Mouse (Mus musculus): Measurements from ENCODE around the gene Mansc1.

DNA sequence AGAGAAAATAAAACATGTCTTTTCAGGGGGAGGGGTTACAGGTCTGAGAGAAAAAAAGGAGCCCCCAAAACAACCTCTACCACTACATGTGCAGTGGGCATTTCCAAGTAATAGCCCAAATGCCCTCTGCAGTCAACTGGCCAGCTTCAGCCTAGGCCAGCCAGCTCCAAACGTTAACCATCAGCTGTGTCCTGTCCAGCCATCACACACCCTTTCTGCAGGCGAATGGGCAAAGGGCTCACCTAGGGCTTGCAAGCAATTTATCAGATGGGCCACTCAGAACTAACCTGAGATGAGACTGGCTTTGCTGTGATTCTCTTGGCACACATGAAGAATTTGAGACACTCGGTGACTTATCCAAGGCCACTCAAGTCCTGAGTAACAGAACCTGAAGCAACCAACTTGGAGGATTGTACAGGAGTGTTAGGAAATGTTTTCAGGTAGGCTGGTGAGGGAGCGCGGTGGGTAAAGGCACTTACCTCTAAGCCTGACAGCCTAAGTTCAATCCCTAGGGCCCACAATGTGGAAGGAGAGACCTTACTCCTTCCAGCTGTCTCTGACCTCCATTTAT lies 64.2 kb downstream of the Mansc1 start:
- TF ChIP-seq POLR2A (IDR thresholded peaks at IDR 0.05; ENCODE audit: control insufficient read depth, low read depth, low read length), result no peak
- TF ChIP-seq CTCF (IDR thresholded peaks at IDR 0.05; ENCODE audit: control insufficient read depth, insufficient read depth, insufficient replicate concordance, low read depth, low read length), result no peak

All from testis, adult 2 months (tissue).